Mouse (Mus musculus) lung, postnatal 0 days (tissue): Measurements from ENCODE around the gene Gm28048.

Source experiments
- CTCF ChIP-seq: IDR thresholded peaks from 2 replicates; pipeline ENCODE4 v1.5.1; 2016; ENCODE audit warnings: antibody characterized with exemption, mild to moderate bottlenecking
- EP300 ChIP-seq: IDR thresholded peaks from 2 replicates; pipeline ENCODE4 v1.6.1; 2016; ENCODE audit warnings: antibody characterized with exemption, mild to moderate bottlenecking, control low read depth

DNA sequence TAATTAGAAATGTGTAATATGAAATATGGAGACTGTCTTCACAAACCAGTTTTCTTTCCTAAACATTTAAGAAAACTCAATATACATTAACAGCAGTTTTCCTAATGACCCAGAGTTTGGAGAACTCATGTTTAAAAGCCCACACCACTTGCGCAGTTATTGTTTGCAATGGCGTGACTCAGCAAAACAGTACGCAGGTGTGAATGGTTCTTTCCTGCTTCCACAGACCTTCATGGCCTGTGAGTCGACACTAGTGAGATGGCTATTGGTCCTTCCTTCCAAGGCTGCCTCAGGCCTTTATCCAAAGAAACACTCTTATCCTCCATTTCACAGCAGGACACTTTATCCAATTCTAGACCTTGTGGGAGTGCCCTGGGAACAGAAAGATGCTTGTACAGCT lies 84.2 kb downstream of the Gm28048 start:
- no peak for TF ChIP-seq CTCF
- TF ChIP-seq EP300, result no peak
